ENCODE assay signal across 11 mouse cellular contexts in genomic region chr2:25364313-25364712, GRCm38 (mm10). TPM values are rescaled to one million over a fixed set of nuclear protein-coding genes. Genes with fewer than 3 reads are reported as not detected.
A peak's percentile ranks its signal among the peaks of the same experiment; 100 is the strongest.
DNase-seq lines count a peak whose midpoint lies in the region; ATAC-seq lines count a peak whose summit lies in the region.
"Had no signal": no experiment of that assay in that cellular context is flagged by ENCODE, and none has a peak within 500 bp of the region (broad histone marks: within the 10 kb centered on the region; RNA-seq: fewer than 3 reads in every experiment).

No protein-coding gene starts in this region.

- ATAC-seq in heart, embryonic 11.5 days (replicated peaks; ENCODE audit: insufficient number of reproducible peaks, low FRiP score, low TSS enrichment): no peak
- ATAC-seq in midbrain, embryonic 15.5 days (replicated peaks): no peak
- ATAC-seq in midbrain, embryonic 13.5 days: no peak
- no peak for ATAC-seq in intestine, embryonic 16.5 days
- ATAC-seq in stomach, embryonic 15.5 days (ENCODE audit: insufficient read depth, low FRiP score, low read depth): no peak

- no peaks in the 10 kb centered on the region for H3K36me3 ChIP-seq in heart, embryonic 11.5 days (ENCODE audit: control insufficient read depth, insufficient read depth, low read length)
- no peaks in the 10 kb centered on the region for H3K36me3 ChIP-seq in midbrain, embryonic 15.5 days (replicated peaks)
- H3K36me3 ChIP-seq in midbrain, embryonic 13.5 days: no peaks in the 10 kb centered on the region
- 0 out of 2 replicates have a peak, but pooled peaks cover 6% of the 10 kb centered on the region for H3K36me3 ChIP-seq in intestine, embryonic 16.5 days (ENCODE audit: control insufficient read depth, insufficient read depth, low read length)
- H3K36me3 ChIP-seq in stomach, embryonic 15.5 days: no peaks in the 10 kb centered on the region

- H3K27ac ChIP-seq in heart, embryonic 11.5 days (ENCODE audit: low read depth, low read length): no peak overlapping the region
- H3K27ac ChIP-seq in midbrain, embryonic 15.5 days: no peak overlapping the region
- no peak overlapping the region for H3K27ac ChIP-seq in midbrain, embryonic 13.5 days
- peak overlapping the region; percentile 53; the same call in 1 of the 2 replicates for H3K27ac ChIP-seq in intestine, embryonic 16.5 days (ENCODE audit: low read length)
- H3K27ac ChIP-seq in stomach, embryonic 15.5 days: no peak overlapping the region

- no peak overlapping the region for H3K4me3 ChIP-seq in heart, embryonic 11.5 days (ENCODE audit: low read depth, low read length)
- H3K4me3 ChIP-seq in midbrain, embryonic 15.5 days: no peak overlapping the region
- no peak overlapping the region for H3K4me3 ChIP-seq in midbrain, embryonic 13.5 days (replicated peaks)
- peak overlapping the region; percentile 78 for H3K4me3 ChIP-seq in intestine, embryonic 16.5 days (ENCODE audit: low read length)
- peak overlapping the region; percentile 66 for H3K4me3 ChIP-seq in stomach, embryonic 15.5 days (replicated peaks)

- no peaks in the 10 kb centered on the region; the same call in 1 of the 2 replicates for H3K4me1 ChIP-seq in heart, embryonic 11.5 days (ENCODE audit: control insufficient read depth, insufficient read depth, low read length)
- H3K4me1 ChIP-seq in midbrain, embryonic 15.5 days: peaks cover 10% of the 10 kb centered on the region
- peaks cover 11% of the 10 kb centered on the region for H3K4me1 ChIP-seq in midbrain, embryonic 13.5 days (replicated peaks)
- H3K4me1 ChIP-seq in intestine, embryonic 16.5 days (ENCODE audit: control insufficient read depth, insufficient read depth, low read length): peaks cover 8% of the 10 kb centered on the region; the same call in 1 of the 2 replicates
- H3K4me1 ChIP-seq in stomach, embryonic 15.5 days: peaks cover 20% of the 10 kb centered on the region

- DNase-seq in heart, postnatal 14 days: no peak
- no peak for DNase-seq in cerebellum, adult 9-11 months
- no peak for DNase-seq in adrenal gland, postnatal 36 days
- DNase-seq: adrenal gland, adult 2 months had no signal

- peaks cover 34% of the 10 kb centered on the region for H3K27me3 ChIP-seq in heart, embryonic 11.5 days (ENCODE audit: control insufficient read depth, insufficient read depth, low read length)
- peaks cover 36% of the 10 kb centered on the region for H3K27me3 ChIP-seq in midbrain, embryonic 15.5 days (replicated peaks)
- peaks cover 52% of the 10 kb centered on the region for H3K27me3 ChIP-seq in midbrain, embryonic 13.5 days
- H3K27me3 ChIP-seq in intestine, embryonic 16.5 days (replicated peaks; ENCODE audit: control insufficient read depth, insufficient read depth, low read length): no peaks in the 10 kb centered on the region
- H3K27me3 ChIP-seq in stomach, embryonic 15.5 days (replicated peaks): 0 out of 2 replicates have a peak, but pooled peaks cover 7% of the 10 kb centered on the region

- intact Hi-C loops in heart, postnatal 14 days (cut with DNase I): no loop called here

- WGBS in heart, embryonic 11.5 days (ENCODE audit: insufficient replicate concordance): 87% methylated on average over 4 of the region's 4 CpGs
- WGBS in midbrain, embryonic 15.5 days: 88% methylated on average over 4 of the region's 4 CpGs
- WGBS in midbrain, embryonic 13.5 days: 84% methylated on average over 4 of the region's 4 CpGs
- 91% methylated on average over 4 of the region's 4 CpGs for WGBS in intestine, embryonic 16.5 days
- 87% methylated on average over 4 of the region's 4 CpGs for WGBS in stomach, embryonic 15.5 days

- H3K4me2 ChIP-seq in heart, embryonic 11.5 days: peak overlapping the region; percentile 99; the same call in 1 of the 2 replicates
- H3K4me2 ChIP-seq in midbrain, embryonic 15.5 days: peak overlapping the region; percentile 100; the same call in 1 of the 2 replicates
- H3K4me2 ChIP-seq in midbrain, embryonic 13.5 days (replicated peaks): no peak overlapping the region; the same call in 1 of the 2 replicates
- H3K4me2 ChIP-seq in intestine, embryonic 16.5 days (ENCODE audit: low read depth, low read length): peak overlapping the region; percentile 96
- H3K4me2 ChIP-seq in stomach, embryonic 15.5 days: peak overlapping the region; percentile 97

- no peak overlapping the region for H3K9ac ChIP-seq in heart, embryonic 11.5 days (ENCODE audit: low read depth, low read length)
- H3K9ac ChIP-seq in midbrain, embryonic 15.5 days: no peak overlapping the region
- H3K9ac ChIP-seq in midbrain, embryonic 13.5 days (replicated peaks): no peak overlapping the region
- H3K9ac ChIP-seq in intestine, embryonic 16.5 days (ENCODE audit: low read depth, low read length): peak overlapping the region; percentile 90
- H3K9ac ChIP-seq in stomach, embryonic 15.5 days: no peak overlapping the region

- H3K9me3 ChIP-seq in heart, embryonic 11.5 days (replicated peaks; ENCODE audit: control insufficient read depth, low read length): no peaks in the 10 kb centered on the region
- no peaks in the 10 kb centered on the region for H3K9me3 ChIP-seq in midbrain, embryonic 15.5 days
- no peaks in the 10 kb centered on the region for H3K9me3 ChIP-seq in midbrain, embryonic 13.5 days
- H3K9me3 ChIP-seq in intestine, embryonic 16.5 days (ENCODE audit: control insufficient read depth, low read length): no peaks in the 10 kb centered on the region
- H3K9me3 ChIP-seq in stomach, embryonic 15.5 days: no peaks in the 10 kb centered on the region

RNA-seq across cellular contexts. Expression of gene Uap1l1, which starts 1.2 kb away (rescaled TPM):
- polyA plus RNA-seq in heart, embryonic 11.5 days (2014; fragmentation: Nextera tagmentation; extraction: Ambion mirVana): 10.8 and 11.2 TPM in 2 replicates
- 1 to 10 TPM; 4.5 to 6.0 TPM for total RNA-seq in heart, postnatal 14 days (2021)
- polyA plus RNA-seq in midbrain, embryonic 15.5 days (2015; fragmentation: Nextera tagmentation; extraction: Ambion mirVana): 5.6 and 5.9 TPM in 2 replicates
- 3.9 and 4.4 TPM in 2 replicates for polyA plus RNA-seq in midbrain, embryonic 13.5 days (2015; fragmentation: Nextera tagmentation; extraction: Ambion mirVana)
- polyA plus RNA-seq in intestine, embryonic 16.5 days (2015; fragmentation: Nextera tagmentation; extraction: Ambion mirVana): 196 and 259 TPM in 2 replicates
- polyA plus RNA-seq in stomach, embryonic 15.5 days (2015; fragmentation: Nextera tagmentation; extraction: Ambion mirVana): 41.1 and 46.1 TPM in 2 replicates
- 10 to 100 TPM; 20.0 to 23.1 TPM for total RNA-seq in adrenal gland, postnatal 36 days (2021)

RNA-seq across cellular contexts. Expression of gene Sapcd2, which starts 7.8 kb away (rescaled TPM):
- 16.0 and 18.2 TPM in 2 replicates for polyA plus RNA-seq in heart, embryonic 11.5 days (2014; fragmentation: Nextera tagmentation; extraction: Ambion mirVana)
- 1 to 10 TPM in 1 of 2 experiments, under 1 TPM in 1; 0.88 to 1.5 TPM for total RNA-seq in heart, postnatal 14 days (2021)
- 11.1 and 14.7 TPM in 2 replicates for polyA plus RNA-seq in midbrain, embryonic 15.5 days (2015; fragmentation: Nextera tagmentation; extraction: Ambion mirVana)
- 23.1 and 25.5 TPM in 2 replicates for polyA plus RNA-seq in midbrain, embryonic 13.5 days (2015; fragmentation: Nextera tagmentation; extraction: Ambion mirVana)
- polyA plus RNA-seq in intestine, embryonic 16.5 days (2015; fragmentation: Nextera tagmentation; extraction: Ambion mirVana): 56.7 and 66.4 TPM in 2 replicates
- polyA plus RNA-seq in stomach, embryonic 15.5 days (2015; fragmentation: Nextera tagmentation; extraction: Ambion mirVana): 37.6 and 41.7 TPM in 2 replicates
- under 1 TPM; 0.43 to 0.95 TPM for total RNA-seq in adrenal gland, postnatal 36 days (2021)

RNA-seq across cellular contexts. Expression of gene Dpp7, which starts 8.2 kb away (rescaled TPM):
- 13.1 and 14.0 TPM in 2 replicates for polyA plus RNA-seq in heart, embryonic 11.5 days (2014; fragmentation: Nextera tagmentation; extraction: Ambion mirVana)
- total RNA-seq in heart, postnatal 14 days (2021): 1 to 10 TPM; 2.7 to 3.9 TPM
- polyA plus RNA-seq in midbrain, embryonic 15.5 days (2015; fragmentation: Nextera tagmentation; extraction: Ambion mirVana): 23.8 and 25.8 TPM in 2 replicates
- 19.9 and 23.7 TPM in 2 replicates for polyA plus RNA-seq in midbrain, embryonic 13.5 days (2015; fragmentation: Nextera tagmentation; extraction: Ambion mirVana)
- polyA plus RNA-seq in intestine, embryonic 16.5 days (2015; fragmentation: Nextera tagmentation; extraction: Ambion mirVana): 74.4 and 104 TPM in 2 replicates
- 21.5 and 22.6 TPM in 2 replicates for polyA plus RNA-seq in stomach, embryonic 15.5 days (2015; fragmentation: Nextera tagmentation; extraction: Ambion mirVana)
- total RNA-seq in adrenal gland, postnatal 36 days (2021): 10 to 100 TPM; 29.9 to 31.8 TPM

RNA-seq across cellular contexts. Expression of gene Entpd2, which starts 31.4 kb away (rescaled TPM):
- 0.18 and 0.20 TPM in 2 replicates for polyA plus RNA-seq in heart, embryonic 11.5 days (2014; fragmentation: Nextera tagmentation; extraction: Ambion mirVana)
- total RNA-seq in heart, postnatal 14 days (2021): 10 to 100 TPM; 16.1 to 17.0 TPM
- 2.7 and 3.3 TPM in 2 replicates for polyA plus RNA-seq in midbrain, embryonic 15.5 days (2015; fragmentation: Nextera tagmentation; extraction: Ambion mirVana)
- 0.62 and 1.0 TPM in 2 replicates for polyA plus RNA-seq in midbrain, embryonic 13.5 days (2015; fragmentation: Nextera tagmentation; extraction: Ambion mirVana)
- polyA plus RNA-seq in intestine, embryonic 16.5 days (2015; fragmentation: Nextera tagmentation; extraction: Ambion mirVana): 23.7 and 27.4 TPM in 2 replicates
- polyA plus RNA-seq in stomach, embryonic 15.5 days (2015; fragmentation: Nextera tagmentation; extraction: Ambion mirVana): 10.1 and 13.0 TPM in 2 replicates
- total RNA-seq in adrenal gland, postnatal 36 days (2021): 1 to 10 TPM; 5.0 to 7.8 TPM
- total RNA-seq: CH12.LX; granulocyte monocyte progenitor cell, adult 5-6 weeks had no signal

RNA-seq across cellular contexts. Expression of gene Man1b1, which starts 32.2 kb away (rescaled TPM):
- polyA plus RNA-seq in heart, embryonic 11.5 days (2014; fragmentation: Nextera tagmentation; extraction: Ambion mirVana): 47.9 and 68.4 TPM in 2 replicates
- total RNA-seq in heart, postnatal 14 days (2021): 10 to 100 TPM; 22.1 to 22.2 TPM
- 44.3 and 50.3 TPM in 2 replicates for polyA plus RNA-seq in midbrain, embryonic 15.5 days (2015; fragmentation: Nextera tagmentation; extraction: Ambion mirVana)
- 60.0 and 66.4 TPM in 2 replicates for polyA plus RNA-seq in midbrain, embryonic 13.5 days (2015; fragmentation: Nextera tagmentation; extraction: Ambion mirVana)
- polyA plus RNA-seq in intestine, embryonic 16.5 days (2015; fragmentation: Nextera tagmentation; extraction: Ambion mirVana): 36.7 and 43.2 TPM in 2 replicates
- 46.4 and 54.6 TPM in 2 replicates for polyA plus RNA-seq in stomach, embryonic 15.5 days (2015; fragmentation: Nextera tagmentation; extraction: Ambion mirVana)
- 10 to 100 TPM; 53.1 to 59.2 TPM for total RNA-seq in adrenal gland, postnatal 36 days (2021)

Comparison
In these comparisons a context has a peak if more than half of its experiments do, and no peak if none do; other contexts are left out.
1. H3K4me3 ChIP-seq: peak in intestine, embryonic 16.5 days (single experiment) and stomach, embryonic 15.5 days (single experiment); none in heart, embryonic 11.5 days (single experiment), midbrain, embryonic 15.5 days (single experiment) and midbrain, embryonic 13.5 days (single experiment).